Mouse (Mus musculus) layer of hippocampus, adult 9-10 months (tissue): ENCODE results near the gene Slbp.

ENCODE experiments used
- DNase-seq: peaks from one replicate; pipeline ENCODE4 v3.0.0; 2022; ENCODE audit warnings: low spot score

The Slbp gene

DNA sequence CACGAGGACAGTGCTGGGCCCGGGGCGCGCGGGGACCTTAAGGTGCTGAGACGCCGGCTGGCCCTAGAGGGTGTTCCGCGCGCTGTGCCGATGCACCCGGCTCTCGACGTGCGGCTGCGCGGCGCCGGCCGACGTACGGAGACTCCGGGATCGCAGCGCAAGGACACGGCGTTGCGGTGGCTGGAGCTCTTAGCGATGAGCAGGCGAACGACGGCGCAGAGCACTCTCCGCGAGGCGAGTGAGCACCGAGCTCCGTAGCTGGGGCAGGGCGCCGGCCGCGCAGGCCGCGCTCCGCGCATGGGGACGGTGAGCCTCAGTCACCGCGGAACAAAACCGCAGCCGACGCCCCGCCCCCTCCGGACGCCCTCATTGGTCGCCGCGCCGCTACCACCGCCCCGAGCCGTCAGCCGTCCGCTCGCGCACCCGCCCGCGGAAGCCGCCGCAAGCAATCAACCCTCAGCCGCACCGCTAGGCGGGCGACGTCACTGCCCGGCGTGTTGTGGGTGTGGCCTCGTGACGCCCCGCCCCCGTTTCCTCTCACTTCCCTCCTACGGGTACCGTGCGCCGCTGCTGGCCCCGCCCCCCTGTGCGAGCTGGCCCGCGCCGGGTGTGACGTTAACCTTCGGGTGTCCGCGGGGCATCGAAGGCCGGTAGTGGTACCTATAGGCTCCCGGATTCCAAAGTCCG, 22.9 kb downstream of the Slbp start, which contains the start of the genes Fam53a and Gm9903:
TSS of gene Fam53a (minus strand) at position 335 of the 687 bp plus-strand sequence.
TSS of gene Gm9903 (plus strand) at position 625 of the 687 bp plus-strand sequence.
- DNase-seq, result peak; percentile 99

DNA sequence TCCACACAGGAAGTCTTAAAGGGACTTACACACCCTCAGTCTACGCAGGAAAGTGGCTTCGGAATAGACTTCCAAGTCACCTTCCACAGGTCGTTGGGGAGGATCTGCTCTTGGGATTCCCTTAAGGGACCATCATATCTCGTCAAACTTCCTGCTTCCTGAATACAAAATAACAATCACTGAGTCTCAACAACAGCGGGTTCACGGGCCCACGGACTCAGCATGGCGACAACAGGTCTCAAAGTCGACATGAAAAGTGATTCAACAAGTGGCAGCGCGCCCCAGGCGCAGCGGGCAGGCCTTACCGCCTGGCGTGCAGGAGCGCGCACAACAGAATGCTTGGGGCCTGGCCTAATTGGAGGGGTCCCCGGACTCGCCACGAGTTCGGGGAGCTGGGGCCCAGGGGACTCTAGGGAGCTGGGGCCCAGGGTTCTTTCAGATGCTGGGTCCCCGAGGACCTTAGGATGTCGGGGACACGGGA, 23.5 kb downstream of the Slbp start:
- DNase-seq, result peak; percentile 30

DNA sequence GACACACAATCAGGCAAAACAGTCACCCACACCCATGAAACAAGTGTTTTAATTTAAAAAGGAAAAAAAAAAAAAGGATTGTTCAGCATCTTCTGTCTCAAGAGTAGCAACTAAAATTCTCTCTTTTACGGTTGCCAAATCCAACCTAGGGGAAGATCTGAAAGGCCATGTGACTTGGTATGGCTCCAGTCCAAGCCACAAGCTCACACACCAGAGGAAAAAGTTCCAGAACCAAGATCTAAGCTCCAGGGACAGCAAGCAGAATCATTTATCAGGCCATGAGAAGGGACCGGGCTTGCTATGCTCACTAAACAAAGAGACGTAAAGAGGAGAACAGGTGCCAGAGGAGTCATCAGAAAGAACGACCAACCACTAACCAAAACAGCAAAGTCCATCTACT, 24.4 kb downstream of the Slbp start:
- DNase-seq, result no peak

DNA sequence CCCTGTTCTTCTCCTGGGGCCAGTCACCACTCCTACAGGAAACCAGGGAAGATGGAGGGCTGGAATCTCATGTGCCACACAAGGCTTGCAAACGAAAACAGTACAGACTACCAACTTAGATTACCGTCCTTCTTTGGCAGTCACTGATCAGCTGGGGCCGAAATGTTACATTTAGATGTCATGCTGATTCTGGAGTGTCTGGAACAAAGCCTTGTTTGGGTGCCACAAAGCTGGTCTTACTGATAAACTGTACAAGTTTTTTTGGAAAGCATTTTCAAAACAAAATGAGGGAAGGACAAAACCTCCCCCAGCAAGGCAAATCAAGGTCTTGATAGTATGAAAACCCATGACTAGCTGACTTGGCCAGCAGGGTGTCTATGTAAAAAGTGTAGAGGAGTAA, 28.6 kb downstream of the Slbp start:
- no peak for DNase-seq

DNA sequence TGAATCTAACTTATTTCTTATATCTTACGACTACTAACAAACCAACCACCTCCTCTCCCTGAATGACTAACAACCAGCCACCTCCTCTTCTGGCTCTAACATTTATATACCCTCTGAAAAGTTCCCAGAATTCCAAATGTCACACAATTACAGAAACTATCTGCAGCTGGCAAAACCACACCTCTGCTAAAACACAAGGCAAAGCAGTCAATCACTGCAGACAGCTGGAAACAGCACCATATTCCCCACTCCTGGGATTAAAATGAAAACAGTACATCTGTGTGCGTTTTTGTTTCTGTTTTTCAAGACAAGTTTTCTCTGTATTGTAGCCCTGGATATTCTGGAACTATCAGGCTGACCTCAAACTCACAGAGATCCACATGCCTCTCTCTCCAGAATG, 29.7 kb downstream of the Slbp start:
- no peak for DNase-seq

DNA sequence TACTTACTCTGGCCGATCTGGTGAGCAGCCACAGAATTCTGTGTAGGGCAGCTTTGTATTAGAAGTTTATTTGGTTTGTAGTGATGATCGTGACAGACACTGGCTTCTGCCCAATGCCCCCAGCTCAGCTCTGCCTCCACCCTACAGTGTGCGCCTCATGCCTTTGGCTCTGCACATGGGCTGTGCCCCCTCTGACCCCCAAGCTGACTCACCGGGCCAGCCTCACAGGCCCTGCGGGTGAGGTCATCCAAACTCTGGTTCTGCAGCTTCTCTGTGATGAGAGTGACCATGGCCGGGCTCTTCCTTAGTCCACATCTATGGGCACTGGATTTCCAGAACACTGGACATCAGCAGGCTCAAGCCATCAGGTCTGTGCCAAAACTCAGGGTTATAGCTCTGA, 38.0 kb downstream of the Slbp start:
- no peak for DNase-seq

DNA sequence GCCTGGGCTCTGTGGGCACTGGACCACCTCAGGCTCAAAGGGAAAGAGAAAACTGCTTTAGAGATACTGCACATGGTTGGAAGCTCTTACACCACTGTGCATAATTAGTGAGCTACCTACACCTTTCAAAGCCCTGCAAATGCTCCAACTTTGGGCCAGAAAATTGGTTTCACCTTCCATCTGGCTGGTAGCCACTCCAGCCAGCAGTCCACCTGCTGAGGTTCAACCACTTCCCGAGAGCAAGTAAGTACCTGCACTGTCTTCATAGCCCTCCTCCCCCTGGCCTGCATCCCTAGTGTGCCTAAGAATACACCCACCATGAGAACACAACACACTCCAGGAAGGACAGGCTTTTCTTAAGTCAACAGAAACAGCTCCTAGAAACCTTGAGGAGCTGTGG, 40.6 kb downstream of the Slbp start:
- DNase-seq, result no peak

DNA sequence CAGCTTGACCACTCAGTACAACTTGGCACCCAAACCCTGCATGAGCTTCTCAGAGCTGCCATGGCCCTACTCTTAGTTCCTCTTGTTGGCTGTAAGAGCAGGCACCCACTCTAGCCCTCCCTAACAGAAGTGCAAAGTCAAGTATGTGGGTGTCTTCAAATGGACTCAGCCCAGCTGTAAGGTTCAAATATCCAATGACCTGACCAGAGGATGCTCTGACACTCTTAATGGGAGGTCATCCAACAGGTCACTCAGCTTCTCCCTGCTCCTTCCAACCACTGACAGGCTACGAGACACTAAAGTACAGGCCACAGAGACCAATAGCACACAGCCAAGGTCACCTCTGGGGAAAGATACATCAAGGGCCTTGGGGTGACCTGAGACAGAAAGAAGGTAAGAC, 43.1 kb downstream of the Slbp start:
- no peak for DNase-seq

DNA sequence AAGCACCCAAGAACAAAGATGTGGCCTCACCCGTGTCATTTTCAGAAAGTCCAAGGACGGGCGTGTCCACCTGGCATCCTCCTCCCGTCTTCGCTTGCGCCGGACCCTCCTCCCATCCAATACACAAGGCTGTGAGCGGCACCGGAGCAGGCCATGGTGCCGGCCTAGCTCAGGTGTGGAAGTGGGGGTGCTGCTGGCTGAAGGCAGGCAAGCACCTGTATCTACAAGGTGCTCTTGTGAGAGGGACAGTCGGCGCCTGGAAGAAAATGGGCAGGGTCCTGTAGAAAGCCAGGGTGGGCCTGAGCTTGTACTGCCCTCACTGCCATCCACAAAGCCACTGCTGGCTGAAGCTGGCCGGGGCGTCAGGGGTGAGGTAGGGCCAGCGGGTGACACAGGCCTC, 44.9 kb downstream of the Slbp start:
- no peak for DNase-seq

DNA sequence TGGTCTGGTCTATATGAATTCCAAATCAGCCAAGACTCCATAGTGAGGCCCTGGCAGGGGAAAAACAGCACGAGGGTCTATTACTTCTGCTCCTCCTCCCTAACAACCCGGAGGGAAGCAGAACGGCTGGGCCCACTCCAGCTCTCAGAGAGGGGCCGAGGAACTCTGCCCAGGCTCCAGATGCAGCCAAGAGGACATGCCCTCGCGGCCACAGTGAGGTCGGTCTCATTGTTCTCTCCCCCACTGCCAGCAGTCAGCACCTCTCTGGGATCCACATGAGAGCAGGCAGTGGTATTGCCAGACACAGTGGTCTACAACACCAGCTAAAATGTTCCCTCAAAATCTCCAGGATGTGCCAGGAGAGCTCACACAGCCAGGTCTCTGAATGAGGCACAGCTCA, 45.7 kb downstream of the Slbp start:
- no peak for DNase-seq

DNA sequence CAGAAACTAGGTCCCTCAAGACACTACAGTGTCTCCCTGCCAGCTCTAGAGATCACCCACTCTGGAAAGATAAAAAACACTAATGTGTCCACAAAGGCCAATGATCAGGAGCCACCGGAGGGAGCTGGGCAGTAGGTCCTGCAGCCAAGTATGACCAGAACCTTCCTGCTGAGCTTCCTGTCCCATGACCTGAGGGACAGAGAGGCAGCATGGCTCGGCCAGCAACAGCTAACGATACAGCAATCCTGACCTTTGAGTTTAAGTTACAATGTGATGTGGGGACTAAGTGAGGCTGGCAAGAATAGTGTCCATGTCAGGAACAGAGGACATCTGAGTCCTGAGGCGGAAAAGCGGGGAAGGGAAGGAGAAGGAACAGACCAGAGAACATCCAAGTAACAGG, 47.1 kb downstream of the Slbp start:
- DNase-seq, result no peak

DNA sequence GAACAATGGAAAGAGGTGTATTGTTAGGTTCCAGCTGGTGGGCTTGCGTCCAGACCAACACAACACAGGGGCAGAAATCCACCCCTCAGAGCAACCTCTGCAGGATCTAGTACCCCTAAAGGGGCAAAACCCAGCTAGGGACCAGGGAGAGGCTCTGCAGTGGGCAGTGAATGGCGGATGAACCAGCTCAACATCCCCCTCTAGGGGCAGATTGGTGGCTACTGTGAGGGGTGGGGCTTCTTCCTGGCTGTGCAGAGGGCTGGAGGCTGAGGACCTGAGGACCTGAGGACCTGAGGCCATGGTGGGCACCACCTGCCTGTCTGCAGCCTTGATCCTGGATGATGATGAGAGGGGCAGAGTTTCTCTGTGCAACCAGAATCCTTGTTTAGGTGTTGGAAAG, 58.8 kb downstream of the Slbp start:
- DNase-seq, result no peak

DNA sequence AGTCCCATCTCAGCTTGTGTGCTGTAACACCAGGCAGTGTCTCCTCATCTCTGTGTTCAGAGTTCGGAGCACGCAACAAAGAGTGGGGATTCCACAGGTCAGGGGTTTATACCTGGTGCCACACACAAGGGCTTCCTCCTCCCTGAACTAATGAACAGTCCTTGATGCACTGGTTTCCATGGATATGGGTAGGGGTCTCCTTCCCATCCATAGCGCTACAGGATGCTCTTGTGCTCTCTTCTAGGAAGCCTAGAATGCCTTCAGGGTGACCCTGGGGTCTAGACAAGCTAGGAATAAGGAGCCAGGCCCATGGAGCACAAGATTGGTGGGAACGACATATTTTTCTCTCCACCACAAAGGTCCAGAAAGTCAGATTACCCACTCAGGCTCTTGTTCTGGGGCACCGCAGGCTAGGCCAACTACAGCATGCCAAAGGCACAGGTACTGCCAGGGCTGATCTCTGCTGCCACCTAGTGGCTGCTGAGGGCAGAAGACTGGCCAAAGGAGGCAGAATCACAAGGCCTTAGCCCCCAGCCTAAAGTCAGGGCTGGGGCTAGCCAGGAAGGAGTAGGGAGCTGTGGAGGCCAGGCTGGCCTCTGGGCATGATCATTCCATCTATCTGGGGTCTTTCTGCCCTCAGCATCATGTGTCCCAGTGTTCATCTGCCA, 63.0 kb downstream of the Slbp start:
- peak; percentile 26 for DNase-seq

DNA sequence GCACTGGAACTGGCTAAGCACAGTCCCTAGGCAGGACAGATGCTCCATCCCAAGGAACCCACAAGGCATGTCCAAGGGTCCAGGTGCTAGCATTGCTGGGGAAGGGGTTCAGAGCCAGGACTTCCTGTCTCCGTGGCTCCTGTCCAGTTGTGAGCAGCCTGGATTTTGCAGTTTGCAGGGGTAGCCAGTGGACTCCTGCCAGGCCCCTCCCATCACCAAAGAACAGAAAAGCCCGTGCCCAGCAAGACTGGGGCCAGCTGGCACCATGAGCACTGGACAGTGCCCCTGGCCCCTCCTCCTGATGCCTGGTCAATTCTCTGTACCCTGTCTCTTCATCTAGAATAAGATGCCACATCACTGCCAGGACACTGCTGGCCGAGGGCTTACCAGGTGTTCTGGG, 64.3 kb downstream of the Slbp start:
- DNase-seq, result no peak

DNA sequence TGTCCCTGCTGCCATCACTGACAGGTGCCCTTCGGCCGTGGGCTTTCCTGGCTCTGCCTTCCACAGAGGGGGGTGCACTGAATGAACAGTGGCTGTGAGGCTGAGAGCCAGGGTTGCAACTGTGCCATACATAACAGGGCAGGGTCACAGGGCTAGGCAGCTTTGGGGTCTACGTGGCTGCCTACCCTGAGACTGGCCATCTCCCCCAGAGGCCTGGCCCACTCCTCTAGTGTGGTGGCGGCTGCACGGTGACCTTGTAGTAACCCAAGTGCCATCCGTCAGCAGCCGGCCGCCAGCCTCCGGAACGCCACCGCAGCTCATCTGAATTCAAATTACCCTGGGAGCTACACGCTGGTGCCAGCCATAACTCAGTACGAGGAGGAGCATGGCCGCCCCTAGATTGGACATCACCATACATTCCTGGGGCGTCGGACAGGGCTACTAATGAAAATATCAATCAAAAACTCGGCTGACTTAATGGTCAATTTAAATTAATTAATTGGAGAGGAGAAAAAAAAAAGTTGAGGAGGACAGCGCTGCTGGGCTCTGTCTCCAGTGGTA, 64.8 kb downstream of the Slbp start:
- no peak for DNase-seq
